Mouse (Mus musculus) intestine, embryonic 14.5 days (tissue): ENCODE measurements around the gene Gkn2. TPM values are rescaled to one million over a fixed set of nuclear protein-coding genes. Genes with fewer than 3 reads are reported as not detected.

ENCODE experiments used
- ATAC-seq: fragments of 200-750 bp; cut with Nextera tagmentation; replicated peaks from 2 replicates; pipeline ENCODE4 v1.8.0; 2017; ENCODE audit warnings: low read depth, moderate number of reproducible peaks, moderate TSS enrichment, moderate library complexity; ENCODE audit not compliant: low FRiP score, low TSS enrichment
- DNase-seq: peaks from one replicate; pipeline ENCODE4 v3.0.0-alpha.2; 2018; ENCODE audit warnings: low spot score
- H3K27ac ChIP-seq: fragments of 300-500 bp; sonication (generic); 2 replicates; pipeline ENCODE4 v1.5.1; 2014; ENCODE audit warnings: low read depth, mild to moderate bottlenecking, control low read depth
- H3K27me3 ChIP-seq: fragments of 300-500 bp; sonication (generic); replicated peaks from 2 replicates; pipeline ENCODE4 v1.6.1; 2014; ENCODE audit warnings: low read length, control low read depth; ENCODE audit not compliant: control insufficient read depth, insufficient read depth
- H3K36me3 ChIP-seq: fragments of 300-500 bp; sonication (generic); 2 replicates; pipeline ENCODE4 v1.6.1; 2014; ENCODE audit warnings: low read length, control low read depth; ENCODE audit not compliant: control insufficient read depth, insufficient read depth
- H3K4me1 ChIP-seq: fragments of 300-500 bp; sonication (generic); replicated peaks from 2 replicates; pipeline ENCODE4 v1.6.1; 2014; ENCODE audit warnings: low read length, control low read depth, mixed read lengths; ENCODE audit not compliant: control insufficient read depth, insufficient read depth
- H3K4me2 ChIP-seq: fragments of 300-500 bp; sonication (generic); 2 replicates; pipeline ENCODE4 v1.6.1; 2014; ENCODE audit warnings: low read length
- H3K4me3 ChIP-seq: fragments of 300-500 bp; sonication (generic); 2 replicates; pipeline ENCODE4 v1.5.1; 2014; ENCODE audit warnings: low read depth, low read length, control low read depth, mixed read lengths
- H3K9ac ChIP-seq: fragments of 300-500 bp; sonication (generic); 2 replicates; pipeline ENCODE4 v1.6.1; 2014; ENCODE audit warnings: mild to moderate bottlenecking, low read length
- H3K9me3 ChIP-seq: fragments of 300-500 bp; sonication (generic); 2 replicates; pipeline ENCODE4 v1.6.1; 2016; ENCODE audit warnings: low read length, control low read depth; ENCODE audit not compliant: control insufficient read depth
- WGBS: fragments of 180-500 bp; shearing (Covaris S2); extraction: QIAGEN DNeasy Blood & Tissue Kit; methylation state at CpG from one replicate; pipeline ENCODE4 v1.1.7; 2014; 5-methylcytosine and 5-hydroxymethylcytosine counted together
- polyA plus RNA-seq: library from polyadenylated mRNA; unstranded; fragments of >200 nt; fragmentation: Nextera tagmentation; extraction: Ambion mirVana; gene quantifications from 2 replicates; pipeline ENCODE4 v1.2.1, GENCODE M21; 2014

Gene Gkn2
- polyA plus RNA-seq, 1 experiment from 2014 or later = not detected

DNA sequence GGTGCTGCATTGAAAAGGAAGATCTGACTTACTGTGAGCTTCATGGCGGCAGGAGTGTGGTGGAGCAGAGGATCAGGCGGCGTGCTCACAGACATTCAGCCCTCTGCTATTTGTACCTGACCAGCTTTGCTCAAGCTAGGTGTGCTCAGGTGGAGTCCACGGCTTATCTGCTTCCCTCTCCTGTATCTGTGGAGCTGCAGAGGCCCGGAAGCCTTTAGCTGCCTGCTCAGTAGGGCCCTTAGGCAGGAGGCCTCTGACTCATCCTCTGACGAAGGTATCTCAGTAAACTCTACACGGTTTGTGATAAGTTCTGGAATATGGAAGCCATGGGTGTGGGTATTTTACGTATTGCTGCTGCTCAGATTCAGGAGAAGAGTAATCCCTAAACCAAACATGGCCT lies 22.3 kb upstream of the Gkn2 start, which contains the start of gene Gkn1:
TSS of gene Gkn1 (minus strand) at position 114 of the 400 bp plus-strand sequence.
- H3K4me3 ChIP-seq = no peak within 1 kb of the TSS

GRCm38 (mm10) chr6:87354441-87354840 lies 18.7 kb upstream of the Gkn2 start:
- Histone ChIP-seq H3K4me1 (no peaks in the 10 kb centered on the region), H3K27ac (no peak overlapping the region), H3K4me2 (no peak overlapping the region), H3K4me3 (no peak overlapping the region), H3K36me3 (no peaks in the 10 kb centered on the region), H3K27me3 (no peaks in the 10 kb centered on the region), H3K9me3 (no peaks in the 10 kb centered on the region), H3K9ac (no peak overlapping the region)
- WGBS = 61% methylated on average over 5 of the region's 5 CpGs
- DNase-seq (peak; percentile 62), ATAC-seq (peak; percentile 79)

More for the DNA sequence above, 22.3 kb upstream of the Gkn2 start, which contains the start of gene Gkn1:
- Histone ChIP-seq H3K4me2 (no peak within 1 kb of the TSS), H3K4me1 (no peaks in the 10 kb centered on the region), H3K27ac (no peak within 1 kb of the TSS), H3K27me3 (no peaks in the 10 kb centered on the region), H3K9ac (no peak within 1 kb of the TSS), H3K36me3 (no peaks in the 10 kb centered on the region), H3K9me3 (no peaks in the 10 kb centered on the region)
- whole genome bisulfite sequencing = 81% methylated on average over 8 of the region's 8 CpGs
- DNase-seq (no peak), ATAC-seq (no peak)

DNA sequence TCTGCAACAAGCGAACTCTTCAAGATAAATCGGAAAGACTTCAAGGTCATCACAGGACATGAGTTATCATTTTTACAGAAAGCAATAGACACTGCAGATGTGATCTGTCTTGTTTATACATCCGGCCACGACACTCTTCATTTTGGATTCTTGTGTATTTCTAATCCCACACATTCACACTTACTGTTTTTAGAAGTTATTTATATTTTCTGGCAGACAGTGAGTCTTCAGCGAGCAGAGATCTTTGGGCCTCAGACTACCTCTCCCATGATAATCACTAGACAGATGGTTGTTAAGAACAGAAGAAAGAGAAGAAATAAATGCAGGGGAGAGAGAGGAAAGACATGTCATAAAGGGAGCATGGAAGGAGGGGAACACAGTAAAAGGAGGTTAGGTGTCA lies 3.9 kb upstream of the Gkn2 start:
- no peak overlapping the region for H3K4me3 ChIP-seq
- ATAC-seq (no peak), DNase-seq (no peak)
- H3K27me3 ChIP-seq = no peaks in the 10 kb centered on the region
- H3K27ac ChIP-seq = no peak overlapping the region
- H3K9ac ChIP-seq = no peak overlapping the region
- H3K36me3 ChIP-seq = no peaks in the 10 kb centered on the region
- no peaks in the 10 kb centered on the region for H3K4me1 ChIP-seq
- WGBS = 69% methylated on average over 5 of the region's 5 CpGs
- H3K9me3 ChIP-seq = no peaks in the 10 kb centered on the region
- H3K4me2 ChIP-seq = no peak overlapping the region

DNA sequence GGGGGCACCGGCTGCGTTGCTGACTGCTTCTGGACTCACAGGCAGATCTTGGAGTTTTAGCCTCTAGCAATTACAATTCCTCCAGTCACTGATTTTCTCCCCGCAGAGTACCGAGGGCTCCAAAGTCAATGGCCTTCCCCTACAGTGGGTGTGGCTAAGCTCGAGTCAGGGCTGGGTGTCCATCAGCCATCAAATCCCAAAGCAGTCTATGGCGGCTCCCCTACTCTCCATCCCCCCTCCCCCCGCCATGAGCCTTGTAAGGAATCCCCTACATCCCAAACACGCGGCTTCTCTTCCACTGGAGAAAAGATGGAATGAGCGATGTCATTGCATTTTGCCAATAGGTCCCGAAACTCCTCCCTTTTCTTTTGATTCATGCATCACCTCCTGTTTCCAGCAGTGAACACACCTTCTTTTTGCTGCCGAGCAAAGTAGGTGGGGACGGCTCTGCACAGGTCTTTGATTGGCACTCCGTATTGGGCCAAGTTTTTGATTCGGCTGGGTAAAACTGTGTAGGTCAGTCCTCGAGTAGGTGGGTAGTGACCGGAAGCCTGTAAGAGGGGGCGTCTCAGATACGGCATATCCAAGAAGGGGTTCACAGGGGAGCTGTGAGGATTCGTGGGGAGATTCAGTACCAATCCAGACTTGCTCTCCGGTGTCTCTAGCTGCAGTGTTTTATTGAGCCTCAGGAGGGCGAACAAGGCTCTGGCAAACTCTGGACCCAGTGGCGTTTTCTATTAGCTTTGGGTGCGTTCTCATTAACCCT lies 11.0 kb downstream of the Gkn2 start:
- Histone ChIP-seq H3K9ac (no peak overlapping the region), H3K9me3 (no peaks in the 10 kb centered on the region), H3K4me2 (peak overlapping the region; percentile 42), H3K4me1 (0 out of 2 replicates have a peak, but pooled peaks cover 3% of the 10 kb centered on the region), H3K36me3 (no peaks in the 10 kb centered on the region), H3K27ac (no peak overlapping the region), H3K4me3 (peak overlapping the region; percentile 12; the same call in 1 of the 2 replicates), H3K27me3 (peaks cover 5% of the 10 kb centered on the region; the same call in 1 of the 2 replicates)
- ATAC-seq = 0 out of 2 replicates have a peak, but pooled peaks have one; percentile 36
- WGBS = 14% methylated on average over 24 of the region's 24 CpGs
- no peak for DNase-seq

DNA sequence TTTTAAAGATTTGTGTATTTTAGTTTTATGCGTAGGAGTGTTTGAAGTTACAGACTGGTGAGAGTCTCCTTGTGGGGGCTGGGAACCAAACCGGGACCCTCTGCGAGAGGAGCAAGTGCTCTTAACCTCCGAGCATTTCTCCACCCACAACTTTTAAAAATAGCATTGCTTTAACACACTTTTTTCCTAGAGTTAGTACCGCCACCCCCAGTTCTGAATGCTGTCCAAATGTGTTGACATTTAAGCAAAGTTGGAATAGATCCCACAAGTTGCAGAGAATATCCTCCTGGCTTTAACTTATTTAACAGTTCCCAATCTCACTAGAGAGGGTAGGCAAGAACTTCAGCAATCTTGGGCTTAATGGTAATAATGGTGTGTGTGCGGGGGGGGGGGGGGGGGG lies 11.6 kb downstream of the Gkn2 start:
- no peak for DNase-seq
- Histone ChIP-seq H3K27me3 (peaks cover 5% of the 10 kb centered on the region; the same call in 1 of the 2 replicates), H3K4me2 (peak overlapping the region; percentile 42), H3K27ac (no peak overlapping the region), H3K9ac (no peak overlapping the region), H3K4me1 (0 out of 2 replicates have a peak, but pooled peaks cover 3% of the 10 kb centered on the region), H3K36me3 (no peaks in the 10 kb centered on the region), H3K4me3 (no peak overlapping the region), H3K9me3 (no peaks in the 10 kb centered on the region)
- ATAC-seq = no peak
- WGBS = 41% methylated on average over 5 of the region's 6 CpGs

DNA sequence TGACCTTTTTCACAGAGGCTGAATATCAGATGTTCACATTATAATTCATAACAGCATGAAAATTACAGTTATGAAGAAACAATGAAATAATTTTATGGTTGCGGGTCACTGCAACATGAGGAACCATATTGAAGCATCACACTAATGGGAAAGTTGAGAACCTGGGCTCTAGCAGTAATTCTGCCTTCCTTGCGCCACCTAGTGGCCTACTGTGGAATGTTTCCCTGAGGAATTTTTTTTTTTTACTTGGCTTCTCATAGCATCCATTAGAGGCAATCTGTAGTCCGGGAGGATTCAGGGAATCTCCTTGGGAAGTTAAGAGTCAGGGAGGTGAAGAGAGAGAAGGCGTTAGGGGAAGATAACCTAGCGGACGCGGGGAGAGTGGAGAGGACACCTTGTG lies 13.0 kb downstream of the Gkn2 start:
- WGBS = 10% methylated on average over 7 of the region's 7 CpGs
- H3K36me3 ChIP-seq = no peaks in the 10 kb centered on the region

GRCm38 (mm10) chr6:87386681-87387080 lies 13.5 kb downstream of the Gkn2 start:
- H3K36me3 ChIP-seq = no peaks in the 10 kb centered on the region
- H3K4me2 ChIP-seq = no peak overlapping the region
- H3K4me1 ChIP-seq = 0 out of 2 replicates have a peak, but pooled peaks cover 3% of the 10 kb centered on the region
- WGBS = 85% methylated on average over 10 of the region's 10 CpGs
- DNase-seq (no peak), ATAC-seq (no peak)
- no peaks in the 10 kb centered on the region for H3K9me3 ChIP-seq
- H3K27me3 ChIP-seq = peaks cover 5% of the 10 kb centered on the region; the same call in 1 of the 2 replicates
- H3K9ac ChIP-seq = no peak overlapping the region
- no peak overlapping the region for H3K27ac ChIP-seq
- no peak overlapping the region for H3K4me3 ChIP-seq

More for the DNA sequence above, 13.0 kb downstream of the Gkn2 start:
- Histone ChIP-seq H3K9ac (no peak overlapping the region), H3K9me3 (no peaks in the 10 kb centered on the region), H3K4me2 (no peak overlapping the region), H3K27ac (no peak overlapping the region), H3K27me3 (peaks cover 5% of the 10 kb centered on the region; the same call in 1 of the 2 replicates), H3K4me1 (0 out of 2 replicates have a peak, but pooled peaks cover 3% of the 10 kb centered on the region), H3K4me3 (no peak overlapping the region)
- 0 out of 2 replicates have a peak, but pooled peaks have one; percentile 8 for ATAC-seq
- peak; percentile 88 for DNase-seq

DNA sequence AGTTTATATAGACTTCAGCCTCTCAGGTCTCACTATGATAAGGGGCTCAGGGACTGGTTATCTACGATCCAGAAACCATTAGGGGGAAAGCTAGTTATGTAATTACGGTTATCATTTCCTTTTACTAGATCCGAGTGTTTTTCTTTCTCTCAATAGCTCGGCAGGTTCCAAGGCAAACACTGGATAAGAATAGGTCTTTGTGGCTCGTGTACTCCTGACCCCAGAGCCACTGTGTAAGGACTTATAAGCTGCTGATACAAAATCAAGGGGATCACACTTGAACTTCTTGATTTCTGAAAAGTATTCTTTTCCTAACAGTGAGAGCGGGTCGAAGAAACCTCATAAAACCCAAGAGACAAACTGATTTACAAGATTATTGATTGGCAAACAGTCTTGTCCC lies 15.7 kb downstream of the Gkn2 start, which contains the start of gene Gkn3:
TSS of gene Gkn3 (minus strand) at position 59 of the 400 bp plus-strand sequence.
- Histone ChIP-seq H3K9me3 (no peaks in the 10 kb centered on the region), H3K27me3 (no peaks in the 10 kb centered on the region), H3K4me3 (no peak within 1 kb of the TSS), H3K9ac (no peak within 1 kb of the TSS), H3K27ac (no peak within 1 kb of the TSS), H3K4me2 (no peak within 1 kb of the TSS), H3K4me1 (0 out of 2 replicates have a peak, but pooled peaks cover 3% of the 10 kb centered on the region), H3K36me3 (no peaks in the 10 kb centered on the region)
- ATAC-seq (no peak), DNase-seq (no peak)
- 53% methylated on average over 7 of the region's 7 CpGs for WGBS
